Mouse (Mus musculus) stomach, embryonic 14.5 days (tissue): ENCODE data around the gene Efhc1. TPM values are rescaled to one million over a fixed set of nuclear protein-coding genes. Genes with fewer than 3 reads are reported as not detected.

Source experiments
- ATAC-seq: fragments of 200-750 bp; cut with Nextera tagmentation; 2 replicates; pipeline ENCODE4 v1.8.0; 2017; ENCODE audit warnings: low read depth, moderate TSS enrichment; ENCODE audit not compliant: insufficient number of reproducible peaks, insufficient read depth, low FRiP score
- H3K27ac ChIP-seq: fragments of 300-500 bp; sonication (generic); 2 replicates; pipeline ENCODE4 v1.5.1; 2014; ENCODE audit warnings: mild to moderate bottlenecking, low read length, moderate library complexity, mixed read lengths
- H3K27me3 ChIP-seq: fragments of 300-500 bp; sonication (generic); 2 replicates; pipeline ENCODE4 v1.6.1; 2014; ENCODE audit warnings: low read length, control low read depth, mixed read lengths; ENCODE audit not compliant: control insufficient read depth, insufficient read depth
- H3K36me3 ChIP-seq: fragments of 300-500 bp; sonication (generic); 2 replicates; pipeline ENCODE4 v1.6.1; 2014; ENCODE audit warnings: mild to moderate bottlenecking, control low read depth, low read length, moderate library complexity, mixed read lengths; ENCODE audit not compliant: control insufficient read depth, insufficient read depth
- H3K4me1 ChIP-seq: fragments of 300-500 bp; sonication (generic); 2 replicates; pipeline ENCODE4 v1.6.1; 2014; ENCODE audit warnings: low read length, control low read depth, mixed read lengths; ENCODE audit not compliant: control insufficient read depth, insufficient read depth
- H3K4me2 ChIP-seq: fragments of 300-500 bp; sonication (generic); replicated peaks from 2 replicates; pipeline ENCODE4 v1.6.1; 2014; ENCODE audit warnings: low read depth, low read length, control low read depth
- H3K4me3 ChIP-seq: fragments of 300-500 bp; sonication (generic); 2 replicates; pipeline ENCODE4 v1.5.1; 2014; ENCODE audit warnings: low read depth, low read length, control low read depth
- H3K9ac ChIP-seq: fragments of 300-500 bp; sonication (generic); replicated peaks from 2 replicates; pipeline ENCODE4 v1.6.1; 2014; ENCODE audit warnings: low read depth, mild to moderate bottlenecking, control low read depth, low read length, moderate library complexity, mixed read lengths
- H3K9me3 ChIP-seq: fragments of 300-500 bp; sonication (generic); 2 replicates; pipeline ENCODE4 v1.6.1; 2016; ENCODE audit warnings: low read depth, low read length, control low read depth; ENCODE audit not compliant: control insufficient read depth
- WGBS: fragments of 180-500 bp; shearing (Covaris S2); extraction: QIAGEN DNeasy Blood & Tissue Kit; methylation state at CpG from one replicate; pipeline ENCODE4 v1.1.7; 2014; 5-methylcytosine and 5-hydroxymethylcytosine counted together
- polyA plus RNA-seq: library from polyadenylated mRNA; unstranded; fragments of >200 nt; fragmentation: Nextera tagmentation; extraction: Ambion mirVana; gene quantifications from 2 replicates; pipeline ENCODE4 v1.2.1, GENCODE M21; 2014

Gene Efhc1
- polyA plus RNA-seq, 1 experiment from 2014 or later, result 3.6 TPM

DNA sequence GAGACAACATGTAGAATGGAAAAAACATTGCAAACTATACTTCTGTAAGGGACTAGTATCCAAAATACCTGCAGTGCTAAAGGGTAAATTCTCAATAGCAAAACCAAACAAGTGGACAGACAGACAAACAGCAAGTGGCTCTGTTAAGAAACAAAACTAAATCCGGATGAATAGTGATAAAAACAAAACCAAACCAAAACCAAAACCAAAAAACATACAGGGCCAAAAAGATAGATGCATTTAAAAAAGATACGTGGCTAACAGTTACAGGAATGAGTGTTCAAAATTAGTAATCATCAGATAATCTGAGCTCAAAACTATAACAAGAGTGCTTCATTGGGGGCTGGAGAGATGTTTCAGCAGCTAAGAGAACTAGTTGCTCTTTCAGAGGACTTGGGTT lies 18.2 kb downstream of the Efhc1 start:
- H3K4me2 ChIP-seq, result no peak overlapping the region
- no peak for ATAC-seq
- no peak overlapping the region for H3K27ac ChIP-seq
- no peak overlapping the region for H3K9ac ChIP-seq
- no peaks in the 10 kb centered on the region for H3K9me3 ChIP-seq
- no peak overlapping the region for H3K4me3 ChIP-seq
- no peaks in the 10 kb centered on the region for H3K36me3 ChIP-seq
- no peaks in the 10 kb centered on the region for H3K4me1 ChIP-seq
- H3K27me3 ChIP-seq, result no peaks in the 10 kb centered on the region
- 85% methylated on average over 2 of the region's 2 CpGs for WGBS

DNA sequence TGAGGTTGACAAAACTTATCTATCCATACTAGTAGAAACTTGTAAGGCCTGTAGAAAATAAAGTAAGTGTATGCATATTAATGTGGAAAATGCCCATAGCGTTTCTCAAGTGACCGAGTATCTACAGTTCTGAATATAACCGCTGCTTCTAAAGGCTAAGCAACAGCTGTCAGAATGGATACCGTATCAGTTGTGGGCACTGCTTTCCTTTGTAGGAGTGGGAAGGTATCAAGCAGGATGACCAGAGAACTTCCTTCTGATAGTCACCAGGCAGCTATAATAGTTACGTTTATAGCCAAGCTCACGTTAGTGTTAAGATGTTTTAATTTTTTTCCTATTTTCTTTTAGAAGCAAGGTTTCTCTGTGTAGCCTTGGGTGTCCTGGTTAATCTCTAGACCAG lies 22.0 kb downstream of the Efhc1 start:
- 92% methylated on average over 6 of the region's 6 CpGs for WGBS
- no peaks in the 10 kb centered on the region for H3K36me3 ChIP-seq
- no peak overlapping the region for H3K27ac ChIP-seq
- H3K9ac ChIP-seq, result no peak overlapping the region
- no peak overlapping the region for H3K4me3 ChIP-seq
- H3K4me1 ChIP-seq, result no peaks in the 10 kb centered on the region
- H3K4me2 ChIP-seq, result no peak overlapping the region
- no peaks in the 10 kb centered on the region for H3K9me3 ChIP-seq
- no peaks in the 10 kb centered on the region for H3K27me3 ChIP-seq
- no peak for ATAC-seq

DNA sequence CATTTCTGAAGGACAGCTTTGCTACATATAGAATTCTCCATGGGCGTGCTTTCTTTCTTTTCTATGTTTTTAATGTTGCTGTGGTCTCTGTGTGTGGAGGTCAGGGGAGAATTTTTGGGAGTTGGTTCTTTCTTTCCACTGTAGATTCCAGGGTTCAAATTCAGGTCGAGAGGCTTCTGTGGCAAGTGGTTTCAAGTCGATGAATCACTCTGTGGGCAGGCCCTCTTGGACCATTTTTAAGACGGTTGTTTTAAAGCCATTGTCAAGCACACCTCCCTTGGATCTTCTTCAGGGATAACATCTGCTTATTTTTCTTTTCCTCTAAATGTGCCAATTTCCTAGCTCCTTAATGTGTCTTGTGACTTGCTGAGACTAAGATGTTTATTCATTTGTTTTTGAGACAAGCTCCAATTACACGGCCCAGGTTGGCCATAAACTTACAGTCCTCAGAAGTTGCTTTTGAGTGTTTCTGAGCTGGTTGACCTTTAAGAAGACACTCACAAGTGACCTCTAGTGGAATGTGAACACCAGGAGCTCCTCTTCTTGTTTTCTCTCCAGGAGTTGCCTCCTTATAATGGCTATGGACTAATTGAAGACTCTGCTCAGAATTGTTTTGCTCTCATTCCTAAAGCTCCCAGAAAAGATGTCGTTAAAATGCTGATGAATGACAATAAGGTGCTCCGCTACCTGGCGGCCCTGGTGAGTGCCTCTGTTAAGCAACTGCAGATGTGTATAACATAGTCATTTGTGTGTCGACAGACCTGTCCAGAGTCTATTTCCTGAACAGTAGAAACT lies 23.1 kb downstream of the Efhc1 start:
- ATAC-seq, result no peak
- Histone ChIP-seq H3K9ac (no peak overlapping the region), H3K4me1 (no peaks in the 10 kb centered on the region), H3K36me3 (no peaks in the 10 kb centered on the region), H3K4me2 (no peak overlapping the region), H3K4me3 (no peak overlapping the region), H3K27ac (no peak overlapping the region), H3K27me3 (no peaks in the 10 kb centered on the region), H3K9me3 (no peaks in the 10 kb centered on the region)
- 61% methylated on average over 9 of the region's 9 CpGs for WGBS

DNA sequence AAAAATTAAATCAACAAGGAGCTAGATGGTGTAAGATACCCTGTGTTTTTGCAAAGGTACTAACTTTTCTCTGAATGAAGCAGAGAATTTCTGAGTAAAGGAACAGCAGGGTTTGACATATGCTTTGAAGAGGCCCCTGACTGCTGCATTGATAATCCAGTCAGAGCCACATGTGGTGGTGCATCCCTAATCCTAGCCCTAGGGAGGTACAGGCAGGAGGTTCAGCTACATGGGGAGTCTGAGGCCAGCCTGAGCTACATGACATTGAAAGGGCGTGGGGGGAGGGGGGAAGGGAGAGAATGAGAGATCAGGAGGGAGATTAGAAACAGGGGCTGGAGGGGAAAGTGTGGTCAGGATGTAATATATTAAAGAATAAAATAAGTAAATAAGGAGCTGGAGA lies 29.1 kb downstream of the Efhc1 start:
- no peak for ATAC-seq
- WGBS, result 67% methylated on average over 1 of the region's 1 CpGs

DNA sequence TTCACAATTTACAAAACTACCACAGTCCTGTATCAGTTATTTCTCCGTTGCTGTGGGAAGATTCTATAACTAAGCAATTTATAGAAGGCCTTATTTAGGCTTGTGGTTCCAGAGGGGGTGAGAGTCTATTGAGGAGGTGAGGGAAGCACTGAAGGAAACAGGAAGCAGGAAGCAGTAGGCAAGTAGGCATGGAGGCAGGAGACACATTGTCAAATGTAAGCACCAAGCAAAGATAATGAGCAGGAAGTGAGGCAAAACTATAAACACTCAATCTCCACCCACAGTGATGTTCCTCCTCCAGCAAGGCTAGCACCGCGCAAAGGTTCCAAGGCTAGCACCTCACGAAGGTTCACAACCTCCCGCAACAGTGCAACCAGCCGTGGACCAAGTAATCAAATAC lies 30.3 kb downstream of the Efhc1 start:
- H3K4me1 ChIP-seq, result no peaks in the 10 kb centered on the region
- H3K36me3 ChIP-seq, result no peaks in the 10 kb centered on the region
- no peak overlapping the region for H3K4me2 ChIP-seq
- no peak overlapping the region for H3K27ac ChIP-seq
- H3K4me3 ChIP-seq, result no peak overlapping the region
- no peak for ATAC-seq
- H3K27me3 ChIP-seq, result no peaks in the 10 kb centered on the region
- WGBS, result 88% methylated on average over 6 of the region's 6 CpGs
- H3K9ac ChIP-seq, result no peak overlapping the region
- H3K9me3 ChIP-seq, result no peaks in the 10 kb centered on the region

More for the DNA sequence above, 29.1 kb downstream of the Efhc1 start:
- no peaks in the 10 kb centered on the region for H3K36me3 ChIP-seq
- no peak overlapping the region for H3K4me3 ChIP-seq
- H3K27ac ChIP-seq, result no peak overlapping the region
- H3K4me2 ChIP-seq, result no peak overlapping the region
- H3K27me3 ChIP-seq, result no peaks in the 10 kb centered on the region
- no peaks in the 10 kb centered on the region for H3K9me3 ChIP-seq
- H3K4me1 ChIP-seq, result no peaks in the 10 kb centered on the region
- no peak overlapping the region for H3K9ac ChIP-seq

DNA sequence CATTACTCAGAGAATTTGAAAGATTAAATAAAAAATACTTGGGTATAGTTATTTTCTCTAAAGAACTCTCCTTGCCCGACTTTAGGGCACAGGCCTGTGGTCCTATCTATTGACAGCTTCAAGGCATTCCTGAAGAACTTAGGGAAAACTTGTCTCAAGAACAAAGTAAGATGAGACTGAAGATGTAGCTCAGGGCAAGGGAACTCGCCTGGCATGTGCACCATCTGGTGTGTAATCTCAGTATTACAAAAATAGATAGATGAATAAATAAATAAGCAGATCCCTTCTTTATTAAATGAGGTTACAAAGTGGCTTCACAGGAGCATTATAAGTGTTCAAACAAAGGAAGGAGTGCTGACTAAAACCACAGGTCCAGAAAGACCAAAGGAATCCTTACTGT lies 32.7 kb downstream of the Efhc1 start:
- Histone ChIP-seq H3K9me3 (no peaks in the 10 kb centered on the region), H3K4me1 (no peaks in the 10 kb centered on the region), H3K4me2 (no peak overlapping the region), H3K36me3 (no peaks in the 10 kb centered on the region), H3K4me3 (no peak overlapping the region), H3K9ac (no peak overlapping the region), H3K27ac (no peak overlapping the region), H3K27me3 (no peaks in the 10 kb centered on the region)
- WGBS, result 71% methylated on average over 2 of the region's 2 CpGs
- no peak for ATAC-seq

DNA sequence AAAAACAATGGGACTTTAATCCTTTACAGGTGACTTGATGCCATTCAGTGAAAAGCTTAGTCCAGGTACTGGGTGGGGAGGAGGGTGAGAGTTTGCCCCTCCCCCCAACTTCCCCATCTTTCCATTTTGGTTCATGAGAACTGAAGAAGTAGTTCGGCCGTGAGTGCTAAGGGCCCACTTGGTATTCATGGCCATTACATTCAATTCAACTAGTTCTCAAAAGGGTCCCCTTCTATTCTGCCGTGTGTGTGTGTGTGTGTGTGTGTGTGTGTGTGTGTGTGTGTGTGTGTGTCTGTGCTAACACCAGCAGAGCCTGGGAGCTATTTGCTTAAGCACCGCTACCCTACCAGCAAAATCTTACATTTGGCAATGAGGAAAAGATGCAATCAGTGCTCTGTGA lies 33.2 kb downstream of the Efhc1 start:
- H3K36me3 ChIP-seq, result no peaks in the 10 kb centered on the region
- no peak overlapping the region for H3K4me2 ChIP-seq
- WGBS, result 83% methylated on average over 4 of the region's 4 CpGs
- no peak overlapping the region for H3K9ac ChIP-seq
- H3K4me1 ChIP-seq, result no peaks in the 10 kb centered on the region
- H3K9me3 ChIP-seq, result no peaks in the 10 kb centered on the region
- no peak overlapping the region for H3K27ac ChIP-seq
- no peak for ATAC-seq
- H3K4me3 ChIP-seq, result no peak overlapping the region
- no peaks in the 10 kb centered on the region for H3K27me3 ChIP-seq

DNA sequence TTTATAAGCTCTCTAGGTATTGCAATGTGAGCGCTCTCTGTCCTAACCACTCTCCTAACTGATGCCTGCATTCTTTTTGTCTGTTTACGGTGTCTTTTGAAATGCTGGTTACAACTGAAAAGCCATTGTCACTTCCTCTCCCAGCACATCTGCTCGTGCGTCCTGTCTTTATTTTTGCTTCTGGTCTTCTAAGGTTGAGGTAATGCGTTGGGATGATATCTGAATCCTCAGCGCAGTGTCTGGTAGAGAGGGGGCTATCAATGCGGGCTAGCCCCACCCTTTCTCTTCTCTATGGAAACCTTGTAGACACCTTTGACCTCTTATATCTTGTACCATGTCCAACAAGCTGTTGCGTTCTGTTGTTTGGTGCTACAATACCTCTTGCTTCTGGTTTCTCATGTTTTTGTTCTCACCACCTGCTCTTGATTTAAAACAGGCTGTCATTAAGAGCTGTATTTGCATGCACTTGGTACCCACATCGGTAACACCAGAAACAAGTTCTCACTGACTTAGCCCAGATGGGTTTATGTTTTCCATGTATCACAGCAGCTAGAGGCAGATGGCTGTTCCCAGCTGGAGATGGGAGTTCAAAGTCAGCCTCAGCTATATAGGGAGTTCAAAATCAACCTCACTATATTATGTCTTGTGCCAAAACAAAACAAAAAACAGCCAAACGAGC lies 35.1 kb downstream of the Efhc1 start:
- Histone ChIP-seq H3K27me3 (no peaks in the 10 kb centered on the region), H3K9ac (no peak overlapping the region), H3K4me1 (no peaks in the 10 kb centered on the region), H3K9me3 (no peaks in the 10 kb centered on the region), H3K36me3 (no peaks in the 10 kb centered on the region), H3K27ac (no peak overlapping the region), H3K4me2 (no peak overlapping the region), H3K4me3 (no peak overlapping the region)
- no peak for ATAC-seq
- WGBS, result 72% methylated on average over 10 of the region's 10 CpGs
